Mouse (Mus musculus): Measurements from ENCODE around the gene Kmt2d. TPM values are rescaled to one million over a fixed set of nuclear protein-coding genes. Genes with fewer than 3 reads are reported as not detected.

Gene Kmt2d
- total and polyA plus RNA-seq, 3 experiments, result 4.8 to 22.7 (median 14.1) TPM

GRCm38 (mm10) chr15:98891198-98891742, 20.3 kb upstream of the Kmt2d start:
- H3K4me1 ChIP-seq (ENCODE audit: control insufficient read depth in 1 of 2, insufficient read depth in 2 of 2), result peaks cover 0 to 3% of the 10 kb centered on the region in 2 experiments; a peak in 2 of 4 replicates
- H3K27me3 ChIP-seq (replicated peaks), result peaks cover 1% of the 10 kb centered on the region
- H3K36me3 ChIP-seq (replicated peaks in 1 of 2; ENCODE audit: control insufficient read depth in 1 of 2, insufficient read depth in 1 of 2, low read length in 1 of 2), result peaks cover 0 to 1% of the 10 kb centered on the region in 2 experiments
- no peak overlapping the region for H3K4me3 ChIP-seq (replicated peaks in 1 of 3; ENCODE audit: low read depth in 2 of 3, low read length in 2 of 3, poor library complexity in 1 of 3)
- dilution Hi-C loops (cut with MboI; ENCODE audit: extremely low pct_ligation_motif_present, extremely low pct_unique_long_range_greater_than_20kb, low sequenced_read_pairs), result no loop called here
- TF ChIP-seq MYC (IDR thresholded peaks at IDR 0.05; ENCODE audit: low read depth, low read length), result no peak
- in situ Hi-C loops (cut with MboI; ENCODE audit: low pct_ligation_motif_present, low pct_unique_long_range_greater_than_20kb, low sequenced_read_pairs), result no loop called here
- no peak overlapping the region for H3K9ac ChIP-seq (ENCODE audit: insufficient read depth, low read depth)
- no peaks in the 10 kb centered on the region for H3K79me2 ChIP-seq (replicated peaks; ENCODE audit: control insufficient read depth, extremely low read depth, insufficient read depth, poor library complexity, severe bottlenecking)
- no peak overlapping the region for H3K27ac ChIP-seq (ENCODE audit: insufficient read depth, low read depth)
- no peak for DNase-seq (ENCODE audit: extremely low read depth)
- H3K4me2 ChIP-seq (ENCODE audit: insufficient read depth, low read depth, poor library complexity, severe bottlenecking), result no peak overlapping the region
- peaks cover 6% of the 10 kb centered on the region for H3K9me3 ChIP-seq (replicated peaks; ENCODE audit: low read length)

DNA sequence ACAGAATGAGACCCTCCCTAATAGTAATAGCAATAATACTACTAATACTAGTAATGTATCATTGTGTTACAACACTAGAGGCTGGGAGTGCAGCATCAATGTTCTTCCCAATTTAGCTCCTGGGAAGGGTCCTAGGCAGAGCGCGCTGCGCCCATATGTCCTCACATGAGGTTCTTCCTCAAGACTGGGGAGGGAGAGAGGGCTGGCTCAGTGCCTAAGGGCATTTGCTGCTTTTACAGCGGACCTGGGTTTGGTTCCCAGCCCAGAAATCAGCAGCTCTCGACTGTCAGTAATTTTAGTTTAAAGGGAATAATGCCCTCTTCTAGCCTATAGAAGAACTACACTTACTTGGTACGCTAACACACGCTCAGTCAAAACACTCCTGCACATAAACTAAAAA, 16.5 kb upstream of the Kmt2d start:
- Histone ChIP-seq H3K9ac (ENCODE audit: insufficient read depth, low read depth) (no peak overlapping the region), H3K4me1 (ENCODE audit: control insufficient read depth in 1 of 2, insufficient read depth in 2 of 2) (no peaks in the 10 kb centered on the region), H3K36me3 (replicated peaks in 1 of 2; ENCODE audit: control insufficient read depth in 1 of 2, insufficient read depth in 1 of 2, low read length in 1 of 2) (no peaks in the 10 kb centered on the region), H3K4me3 (replicated peaks in 1 of 3; ENCODE audit: low read depth in 2 of 3, low read length in 2 of 3, poor library complexity in 1 of 3) (no peak overlapping the region), H3K79me2 (replicated peaks; ENCODE audit: control insufficient read depth, extremely low read depth, insufficient read depth, poor library complexity, severe bottlenecking) (no peaks in the 10 kb centered on the region), H3K27me3 (replicated peaks) (peaks cover 1% of the 10 kb centered on the region), H3K27ac (ENCODE audit: insufficient read depth, low read depth) (no peak overlapping the region), H3K4me2 (ENCODE audit: insufficient read depth, low read depth, poor library complexity, severe bottlenecking) (no peak overlapping the region), H3K9me3 (replicated peaks; ENCODE audit: low read length) (no peaks in the 10 kb centered on the region)
- no peak for DNase-seq (ENCODE audit: extremely low read depth)
- TF ChIP-seq CTCF (conservative IDR thresholded peaks at IDR 0.05 in 1 of 2, IDR thresholded peaks at IDR 0.05 in 1 of 2; ENCODE audit: low read depth in 2 of 2, low read length in 2 of 2), result no peak
- no peak for TF ChIP-seq SMC3 (IDR thresholded peaks at IDR 0.05; ENCODE audit: low read depth, low read length)
- TF ChIP-seq NELFE (IDR thresholded peaks at IDR 0.05; ENCODE audit: low read depth, low read length), result no peak
- TF ChIP-seq CHD2 (IDR thresholded peaks at IDR 0.05; ENCODE audit: low read length), result no peak
- TF ChIP-seq JUN (IDR thresholded peaks at IDR 0.05; ENCODE audit: insufficient read depth, low read depth, low read length), result no peak
- no peak for TF ChIP-seq ZNF384 (IDR thresholded peaks at IDR 0.05; ENCODE audit: low read depth, low read length)
- TF ChIP-seq TCF12 (IDR thresholded peaks at IDR 0.05; ENCODE audit: low read depth, low read length), result no peak
- no peak for TF ChIP-seq POLR2A (IDR thresholded peaks at IDR 0.05; ENCODE audit: low read depth, low read length)
- no peak for TF ChIP-seq BHLHE40 (IDR thresholded peaks at IDR 0.05; ENCODE audit: low read depth, low read length)
- TF ChIP-seq TBP (conservative IDR thresholded peaks at IDR 0.05; ENCODE audit: low read depth, low read length), result no peak
- no peak for TF ChIP-seq ZC3H11A (IDR thresholded peaks at IDR 0.05; ENCODE audit: low read depth, low read length)
- no peak for TF ChIP-seq MAFK (IDR thresholded peaks at IDR 0.05; ENCODE audit: insufficient replicate concordance, low read length)
- no peak for TF ChIP-seq ZKSCAN1 (IDR thresholded peaks at IDR 0.05; ENCODE audit: borderline replicate concordance, low read depth, low read length)
- TF ChIP-seq POLR2AphosphoS2 (IDR thresholded peaks at IDR 0.05; ENCODE audit: low read depth, low read length), result no peak
- no peak for TF ChIP-seq E2F4 (IDR thresholded peaks at IDR 0.05; ENCODE audit: insufficient replicate concordance, low read depth, low read length)
- no peak for TF ChIP-seq GABPA (IDR thresholded peaks at IDR 0.05; ENCODE audit: insufficient replicate concordance, low read depth, low read length)
- no peak for TF ChIP-seq KAT2A (IDR thresholded peaks at IDR 0.05; ENCODE audit: insufficient replicate concordance, low read length)
- in situ Hi-C loops (cut with MboI; ENCODE audit: low pct_ligation_motif_present, low pct_unique_long_range_greater_than_20kb, low sequenced_read_pairs) (loop anchor here (5.0 kb wide), 1 partner anchor 105 kb away; no protein-coding TSS in a partner anchor), dilution Hi-C loops (cut with MboI; ENCODE audit: extremely low pct_ligation_motif_present, extremely low pct_unique_long_range_greater_than_20kb, low sequenced_read_pairs) (no loop called here)
